Mouse (Mus musculus): ENCODE measurements at regions not wholly inside any gene's neighbourhood (a gene's known extent, or its start where the extent isn't known, plus 50 kb on each side); places are given as distances from the start of the nearest gene placed in this dataset.

- TF ChIP-seq CTCF (conservative IDR thresholded peaks at IDR 0.05 in 1 of 2, IDR thresholded peaks at IDR 0.05 in 1 of 2; ENCODE audit: low read depth in 2 of 2, low read length in 2 of 2), result no peak
- no peak for TF ChIP-seq MAZ (IDR thresholded peaks at IDR 0.05; ENCODE audit: low read depth, low read length)
Measured at GRCm38 (mm10) chr1:137577639-137578038, 597.9 kb downstream of the Ptprc start.
